Comparison of ENCODE assay signal across 1 mouse cellular context in the genomic region with DNA sequence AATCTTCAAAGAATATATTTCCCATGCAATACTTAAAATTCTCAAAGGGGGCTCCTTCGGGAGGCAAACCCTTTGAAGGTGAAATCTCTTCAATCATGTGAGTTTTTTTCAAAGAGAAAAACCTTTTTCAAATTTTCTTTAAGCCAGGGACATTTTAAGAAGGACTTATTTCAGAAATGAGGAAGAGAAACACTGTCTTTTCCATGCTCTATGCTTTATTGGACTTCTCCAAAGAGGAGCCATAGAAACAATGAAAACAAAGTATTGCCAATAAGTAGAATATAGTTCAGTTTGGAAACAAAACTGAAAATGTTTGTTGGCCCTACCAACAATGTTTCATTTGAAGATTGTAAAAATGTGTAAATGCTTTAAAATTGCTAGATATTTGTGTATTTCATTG.
TF ChIP-seq lines count a peak whose summit lies in the region.

No protein-coding gene starts in this region.

TF ChIP-seq in CH12.LX, 34 proteins besides CTCF, POLR2A, EP300 and RAD21 (continued from another document):
- TF ChIP-seq UBTF (IDR thresholded peaks at IDR 0.05; ENCODE audit: low read depth, low read length) (no peak), ELF1 (IDR thresholded peaks at IDR 0.05; ENCODE audit: low read depth, low read length) (no peak)
TF ChIP-seq in CH12.LX: peak in this region for 2.
